Mouse (Mus musculus): Measurements from ENCODE around the gene Klhl29.

DNA sequence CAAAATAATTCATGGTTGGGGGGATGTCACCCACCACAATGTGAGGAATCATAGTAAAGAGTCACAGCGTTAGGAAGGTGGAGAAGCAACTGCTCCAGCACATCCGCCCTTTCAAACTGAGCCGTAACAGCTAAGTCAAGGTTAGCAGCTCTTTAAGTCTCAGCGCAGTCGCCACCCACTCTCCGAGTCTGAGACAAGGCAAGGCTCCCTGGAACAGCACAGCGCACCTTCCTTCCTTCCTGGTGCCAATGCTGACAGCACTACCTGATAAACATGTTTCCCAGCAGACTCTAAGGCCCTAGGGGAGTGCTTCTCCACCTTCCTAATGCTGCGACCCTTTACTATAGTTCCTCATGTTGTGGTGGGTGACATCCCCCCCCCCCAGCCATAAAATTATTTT lies 22.7 kb downstream of the Klhl29 start:
- TF ChIP-seq CTCF (IDR thresholded peaks at IDR 0.05; ENCODE audit: low read depth), result no peak
- no peak for TF ChIP-seq EP300 (optimal IDR thresholded peaks at IDR 0.05)
